Mouse (Mus musculus) heart, embryonic 12.5 days (tissue): Measurements from ENCODE around the gene Mdm2. TPM values are rescaled to one million over a fixed set of nuclear protein-coding genes. Genes with fewer than 3 reads are reported as not detected.

ENCODE experiments used
- ATAC-seq: fragments of 200-750 bp; cut with Nextera tagmentation; 2 replicates; pipeline ENCODE4 v1.8.0; 2017; ENCODE audit warnings: moderate TSS enrichment, moderate library complexity; ENCODE audit not compliant: insufficient number of reproducible peaks, low FRiP score
- H3K27ac ChIP-seq: fragments of 300-500 bp; sonication (generic); 2 replicates; pipeline ENCODE4 v1.5.1; 2016; ENCODE audit warnings: mild to moderate bottlenecking, moderate library complexity; ENCODE audit not compliant: poor library complexity, severe bottlenecking
- H3K27me3 ChIP-seq: fragments of 300-500 bp; sonication (generic); replicated peaks from 2 replicates; pipeline ENCODE4 v1.6.1; 2016; ENCODE audit warnings: mild to moderate bottlenecking, moderate library complexity
- H3K36me3 ChIP-seq: fragments of 300-500 bp; sonication (generic); 2 replicates; pipeline ENCODE4 v1.6.1; 2016; ENCODE audit warnings: mild to moderate bottlenecking, moderate library complexity
- H3K4me1 ChIP-seq: fragments of 300-500 bp; sonication (generic); replicated peaks from 2 replicates; pipeline ENCODE4 v1.6.1; 2016; ENCODE audit warnings: mild to moderate bottlenecking
- H3K4me2 ChIP-seq: fragments of 300-500 bp; sonication (generic); 2 replicates; pipeline ENCODE4 v1.6.1; 2016; ENCODE audit warnings: mild to moderate bottlenecking, moderate library complexity
- H3K4me3 ChIP-seq: fragments of 300-500 bp; sonication (generic); 2 replicates; pipeline ENCODE4 v1.5.1; 2016; ENCODE audit warnings: mild to moderate bottlenecking
- H3K9ac ChIP-seq: fragments of 300-500 bp; sonication (generic); 2 replicates; pipeline ENCODE4 v1.6.1; 2016; ENCODE audit warnings: mild to moderate bottlenecking, moderate library complexity
- H3K9me3 ChIP-seq: fragments of 300-500 bp; sonication (generic); replicated peaks from 2 replicates; pipeline ENCODE4 v1.6.1; 2016; ENCODE audit warnings: mild to moderate bottlenecking, moderate library complexity
- WGBS: fragments of 180-500 bp; shearing (Covaris S2); methylation state at CpG from one replicate; pipeline ENCODE4 v1.1.7; 2016; 5-methylcytosine and 5-hydroxymethylcytosine counted together
- polyA plus RNA-seq: library from polyadenylated mRNA; unstranded; fragments of >200 nt; fragmentation: Nextera tagmentation; extraction: Ambion mirVana; gene quantifications from 2 replicates; pipeline ENCODE4 v1.2.1, GENCODE M21; 2016

Gene Mdm2
- polyA plus RNA-seq, 1 experiment from 2014 or later: 57.4 TPM

GRCm38 (mm10) chr10:117694255-117694953 lies 16.2 kb downstream of the Mdm2 start:
- H3K27ac ChIP-seq: no peak overlapping the region
- H3K27me3 ChIP-seq: no peaks in the 10 kb centered on the region
- no peak overlapping the region for H3K9ac ChIP-seq
- H3K4me1 ChIP-seq: no peaks in the 10 kb centered on the region
- ATAC-seq: no peak
- H3K9me3 ChIP-seq: no peaks in the 10 kb centered on the region
- peaks cover 90% of the 10 kb centered on the region for H3K36me3 ChIP-seq
- H3K4me2 ChIP-seq: no peak overlapping the region
- no peak overlapping the region for H3K4me3 ChIP-seq
- 93% methylated on average over 6 of the region's 6 CpGs for WGBS

DNA sequence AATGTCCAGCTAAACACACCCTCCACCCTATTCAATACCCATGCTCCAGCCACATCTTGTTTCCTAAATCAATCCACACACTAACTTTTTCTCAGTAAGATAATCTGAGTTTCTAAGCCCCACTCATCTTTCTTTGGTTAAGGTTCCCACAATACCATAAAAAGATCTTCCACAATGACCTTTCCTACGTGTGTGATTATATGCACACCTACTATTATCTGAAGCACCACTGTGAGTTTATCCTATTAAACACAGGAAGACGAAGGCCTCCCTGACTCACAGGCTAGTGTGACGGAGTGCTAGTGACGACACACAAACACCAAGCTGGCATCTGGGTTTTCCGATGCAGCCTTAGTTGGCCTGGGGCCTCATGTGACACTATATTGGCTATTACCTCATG lies 17.6 kb downstream of the Mdm2 start:
- 88% methylated on average over 5 of the region's 5 CpGs for WGBS
- Histone ChIP-seq H3K4me1 (no peaks in the 10 kb centered on the region), H3K36me3 (peaks cover 89% of the 10 kb centered on the region), H3K9ac (no peak overlapping the region), H3K9me3 (no peaks in the 10 kb centered on the region), H3K27me3 (no peaks in the 10 kb centered on the region), H3K4me2 (no peak overlapping the region), H3K4me3 (no peak overlapping the region), H3K27ac (no peak overlapping the region)
- ATAC-seq: no peak

- H3K36me3 ChIP-seq: peaks cover 81% of the 10 kb centered on the region
- no peak for ATAC-seq
- H3K4me2 ChIP-seq: no peak overlapping the region
Measured at GRCm38 (mm10) chr10:117692173-117692572, 18.4 kb downstream of the Mdm2 start.

DNA sequence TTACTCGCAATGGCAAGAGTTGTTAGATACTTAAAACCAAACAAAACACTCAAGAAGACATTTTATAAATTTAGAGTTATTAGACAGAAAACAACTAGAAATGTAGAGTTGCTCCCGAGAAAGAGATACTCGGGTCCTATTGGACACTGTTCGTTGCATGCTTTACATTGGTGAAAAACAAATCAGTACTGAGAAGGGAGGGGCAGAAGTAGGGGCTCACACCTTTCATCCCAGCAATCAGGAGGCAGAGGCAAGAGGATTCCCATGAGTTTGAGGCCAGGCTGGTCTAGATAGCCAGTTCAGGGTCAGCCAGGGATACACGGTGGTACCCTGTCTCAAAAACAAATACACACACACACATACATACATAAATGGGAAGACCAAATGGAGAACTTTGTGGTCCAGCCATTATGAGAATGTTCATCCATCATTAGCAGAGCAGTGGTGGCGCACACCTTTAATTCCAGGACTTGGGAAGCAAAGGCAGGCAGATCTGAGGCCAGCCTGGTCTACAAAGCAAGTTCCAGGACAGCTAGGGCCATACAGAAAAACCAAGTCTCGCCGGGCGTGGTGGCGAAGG lies 19.1 kb downstream of the Mdm2 start:
- Histone ChIP-seq H3K9me3 (no peaks in the 10 kb centered on the region), H3K27me3 (no peaks in the 10 kb centered on the region), H3K9ac (no peak overlapping the region), H3K4me1 (no peaks in the 10 kb centered on the region), H3K27ac (no peak overlapping the region), H3K36me3 (peaks cover 74% of the 10 kb centered on the region), H3K4me3 (no peak overlapping the region), H3K4me2 (no peak overlapping the region)
- ATAC-seq: no peak
- WGBS: 96% methylated on average over 10 of the region's 10 CpGs

More at GRCm38 (mm10) chr10:117692173-117692572, 18.4 kb downstream of the Mdm2 start:
- no peak overlapping the region for H3K4me3 ChIP-seq
- no peak overlapping the region for H3K27ac ChIP-seq
- H3K9ac ChIP-seq: no peak overlapping the region
- H3K4me1 ChIP-seq: no peaks in the 10 kb centered on the region
- no peaks in the 10 kb centered on the region for H3K9me3 ChIP-seq
- no peaks in the 10 kb centered on the region for H3K27me3 ChIP-seq

DNA sequence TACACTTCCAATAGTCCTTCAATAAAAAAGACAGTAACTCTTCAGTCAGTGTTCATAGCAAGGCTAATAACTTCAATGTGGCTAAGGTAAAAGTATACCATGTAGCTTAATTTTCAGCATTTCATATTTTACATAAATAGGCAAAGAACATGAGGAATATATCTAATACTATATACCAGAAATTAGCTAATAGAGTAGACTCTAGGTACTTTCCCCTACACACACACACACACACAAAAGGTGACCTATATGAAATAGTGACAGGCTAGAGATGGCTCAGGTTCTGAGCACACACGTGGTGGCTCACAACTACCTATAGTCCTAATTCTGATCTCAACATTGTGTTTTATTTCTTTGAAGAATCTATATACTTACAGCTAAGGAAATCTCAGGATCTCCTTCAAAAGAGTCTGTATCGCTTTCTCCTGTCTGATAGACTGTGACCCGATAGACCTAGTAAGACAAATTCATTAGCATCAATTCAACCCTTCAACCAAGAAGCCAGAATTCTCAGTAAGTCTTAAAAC lies 19.7 kb downstream of the Mdm2 start:
- H3K9ac ChIP-seq: no peak overlapping the region
- 94% methylated on average over 3 of the region's 3 CpGs for WGBS
- no peaks in the 10 kb centered on the region for H3K4me1 ChIP-seq
- H3K36me3 ChIP-seq: peaks cover 68% of the 10 kb centered on the region
- no peaks in the 10 kb centered on the region for H3K27me3 ChIP-seq
- no peak for ATAC-seq
- no peak overlapping the region for H3K4me3 ChIP-seq
- H3K27ac ChIP-seq: no peak overlapping the region
- H3K4me2 ChIP-seq: no peak overlapping the region
- no peaks in the 10 kb centered on the region for H3K9me3 ChIP-seq

- WGBS: 82% methylated on average over 2 of the region's 2 CpGs
- no peak overlapping the region for H3K9ac ChIP-seq
- H3K4me2 ChIP-seq: no peak overlapping the region
- no peaks in the 10 kb centered on the region for H3K27me3 ChIP-seq
- no peaks in the 10 kb centered on the region for H3K9me3 ChIP-seq
- ATAC-seq: no peak
- no peak overlapping the region for H3K27ac ChIP-seq
- peaks cover 60% of the 10 kb centered on the region for H3K36me3 ChIP-seq
- H3K4me3 ChIP-seq: no peak overlapping the region
- H3K4me1 ChIP-seq: no peaks in the 10 kb centered on the region
Measured at GRCm38 (mm10) chr10:117690101-117690352, 20.5 kb downstream of the Mdm2 start.

- Histone ChIP-seq H3K4me2 (no peak overlapping the region), H3K9ac (no peak overlapping the region), H3K4me3 (no peak overlapping the region), H3K4me1 (no peaks in the 10 kb centered on the region), H3K27me3 (no peaks in the 10 kb centered on the region), H3K36me3 (peaks cover 55% of the 10 kb centered on the region), H3K27ac (no peak overlapping the region), H3K9me3 (no peaks in the 10 kb centered on the region)
- 91% methylated on average over 11 of the region's 11 CpGs for WGBS
- ATAC-seq: no peak
Measured at GRCm38 (mm10) chr10:117689297-117690100, 21.1 kb downstream of the Mdm2 start.

DNA sequence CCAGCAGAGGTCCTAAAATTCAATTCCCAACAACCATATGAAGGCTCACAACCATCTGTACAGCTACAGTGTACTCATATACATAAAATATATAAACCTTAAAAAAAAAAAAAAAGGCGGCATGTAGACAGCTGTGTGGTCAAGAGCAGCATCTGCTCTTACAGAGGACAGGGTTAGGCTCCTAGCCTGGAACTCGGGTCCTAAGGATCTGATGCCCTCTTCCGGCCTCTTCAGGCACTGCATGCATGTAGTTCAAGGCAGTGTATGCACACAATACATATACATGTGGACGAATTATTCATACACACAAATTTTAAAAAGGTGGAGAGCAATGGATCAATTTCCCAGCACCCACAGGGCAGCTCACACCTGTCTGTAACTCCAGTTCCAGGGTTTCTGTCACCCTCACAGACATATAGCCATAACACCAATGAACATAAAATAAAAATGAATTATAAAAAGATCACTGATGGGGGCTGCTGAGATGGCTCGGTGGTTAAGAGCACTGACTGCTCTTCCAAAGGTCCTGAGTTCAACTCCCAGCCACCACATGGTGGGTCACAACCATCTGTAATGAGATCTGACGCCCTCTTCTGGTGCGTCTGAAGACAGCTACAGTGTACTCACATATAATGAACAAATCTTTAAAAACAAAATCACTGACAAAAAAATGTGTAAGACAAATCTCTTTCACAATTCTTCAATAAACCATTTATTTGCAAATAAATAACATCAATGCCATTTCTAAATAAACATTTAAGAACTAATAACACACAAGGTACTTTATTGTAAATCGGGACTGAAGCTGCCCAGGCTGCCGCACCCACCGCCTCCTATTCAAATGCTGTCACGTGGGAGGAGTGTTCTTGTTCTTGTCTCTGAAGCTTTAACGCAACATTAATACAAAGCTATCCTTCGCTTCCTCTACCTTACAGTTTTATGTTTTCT lies 22.1 kb downstream of the Mdm2 start:
- Histone ChIP-seq H3K27ac (no peak overlapping the region), H3K36me3 (peaks cover 47% of the 10 kb centered on the region), H3K4me2 (no peak overlapping the region), H3K4me3 (no peak overlapping the region), H3K4me1 (no peaks in the 10 kb centered on the region), H3K9me3 (no peaks in the 10 kb centered on the region), H3K9ac (no peak overlapping the region), H3K27me3 (no peaks in the 10 kb centered on the region)
- 87% methylated on average over 13 of the region's 13 CpGs for WGBS
- ATAC-seq: 0 out of 2 replicates have a peak, but pooled peaks have one; percentile 42

GRCm38 (mm10) chr10:117687577-117687976 lies 23.0 kb downstream of the Mdm2 start:
- H3K27ac ChIP-seq: no peak overlapping the region
- WGBS: 86% methylated on average over 7 of the region's 7 CpGs
- no peak for ATAC-seq
- H3K4me1 ChIP-seq: no peaks in the 10 kb centered on the region
- no peak overlapping the region for H3K4me3 ChIP-seq
- no peaks in the 10 kb centered on the region for H3K9me3 ChIP-seq
- H3K27me3 ChIP-seq: no peaks in the 10 kb centered on the region
- H3K9ac ChIP-seq: no peak overlapping the region
- no peak overlapping the region for H3K4me2 ChIP-seq
- peaks cover 40% of the 10 kb centered on the region for H3K36me3 ChIP-seq

GRCm38 (mm10) chr10:117687018-117687417 lies 23.5 kb downstream of the Mdm2 start:
- Histone ChIP-seq H3K4me2 (no peak overlapping the region), H3K4me1 (no peaks in the 10 kb centered on the region), H3K9ac (no peak overlapping the region), H3K27ac (no peak overlapping the region), H3K9me3 (no peaks in the 10 kb centered on the region), H3K36me3 (peaks cover 35% of the 10 kb centered on the region), H3K27me3 (no peaks in the 10 kb centered on the region), H3K4me3 (no peak overlapping the region)
- WGBS: 70% methylated on average over 3 of the region's 3 CpGs
- ATAC-seq: no peak
